In genomic region chr5:122317329-122318045, GRCm38 (mm10) we compare ENCODE assay signal across 11 mouse cellular contexts. TPM values are rescaled to one million over a fixed set of nuclear protein-coding genes. Genes with fewer than 3 reads are reported as not detected.
A peak's percentile ranks its signal among the peaks of the same experiment; 100 is the strongest.
DNase-seq lines count a peak whose midpoint lies in the region; ATAC-seq and TF ChIP-seq lines count a peak whose summit lies in the region.
"Had no signal": no experiment of that assay in that cellular context is flagged by ENCODE, and none has a peak within 500 bp of the region (broad histone marks: within the 10 kb centered on the region; RNA-seq: fewer than 3 reads in every experiment).

No protein-coding gene starts in this region.

- ATAC-seq in heart, embryonic 13.5 days (ENCODE audit: extremely low read depth, insufficient number of reproducible peaks, low FRiP score, low TSS enrichment): no peak
- ATAC-seq in heart, embryonic 11.5 days (replicated peaks; ENCODE audit: insufficient number of reproducible peaks, low FRiP score, low TSS enrichment): no peak
- no peak for ATAC-seq in liver, postnatal 0 days
- ATAC-seq: forebrain, embryonic 13.5 days had no signal

- no peak overlapping the region for H3K4me3 ChIP-seq in heart, embryonic 13.5 days
- no peak overlapping the region for H3K4me3 ChIP-seq in heart, embryonic 11.5 days (ENCODE audit: low read depth, low read length)
- H3K4me3 ChIP-seq in lung, adult 2 months (replicated peaks; ENCODE audit: extremely low read depth, low read depth, low read length): no peak overlapping the region
- no peak overlapping the region for H3K4me3 ChIP-seq in liver, postnatal 0 days (ENCODE audit: low read depth, low read length)
- H3K4me3 ChIP-seq: forebrain, embryonic 13.5 days; neural tube, embryonic 12.5 days had no signal

- TF ChIP-seq POLR2A in lung, adult 2 months (IDR thresholded peaks at IDR 0.05; ENCODE audit: borderline replicate concordance, extremely low read depth, low read depth, low read length): no peak

- 0 out of 2 replicates have a peak overlapping the region, but pooled peaks have one; percentile 1 for H3K27ac ChIP-seq in heart, embryonic 13.5 days (replicated peaks)
- no peak overlapping the region for H3K27ac ChIP-seq in heart, embryonic 11.5 days (ENCODE audit: low read depth, low read length)
- no peak overlapping the region for H3K27ac ChIP-seq in liver, postnatal 0 days (ENCODE audit: low read depth)
- H3K27ac ChIP-seq: forebrain, embryonic 13.5 days; neural tube, embryonic 12.5 days had no signal

- TF ChIP-seq EP300 in liver, postnatal 0 days (IDR thresholded peaks at IDR 0.05; ENCODE audit: low read depth): no peak

- H3K36me3 ChIP-seq in heart, embryonic 13.5 days: peaks cover 43% of the 10 kb centered on the region
- H3K36me3 ChIP-seq in heart, embryonic 11.5 days (ENCODE audit: control insufficient read depth, insufficient read depth, low read length): peaks cover 2% of the 10 kb centered on the region; the same call in 1 of the 2 replicates
- H3K36me3 ChIP-seq in liver, postnatal 0 days (replicated peaks; ENCODE audit: insufficient read depth, low read length): peaks cover 53% of the 10 kb centered on the region

- H3K27me3 ChIP-seq in heart, embryonic 13.5 days (replicated peaks): no peaks in the 10 kb centered on the region
- no peaks in the 10 kb centered on the region for H3K27me3 ChIP-seq in heart, embryonic 11.5 days (ENCODE audit: control insufficient read depth, insufficient read depth, low read length)
- H3K27me3 ChIP-seq in liver, postnatal 0 days (ENCODE audit: insufficient read depth, low read length): no peaks in the 10 kb centered on the region
- H3K27me3 ChIP-seq: forebrain, embryonic 13.5 days; neural tube, embryonic 12.5 days had no signal

- no peak for TF ChIP-seq CTCF in lung, adult 2 months (IDR thresholded peaks at IDR 0.05; ENCODE audit: insufficient read depth, low read length)
- TF ChIP-seq CTCF in liver, postnatal 0 days (IDR thresholded peaks at IDR 0.05; ENCODE audit: low read depth): no peak

- no peak overlapping the region for H3K4me2 ChIP-seq in heart, embryonic 13.5 days
- H3K4me2 ChIP-seq in heart, embryonic 11.5 days: no peak overlapping the region
- H3K4me2 ChIP-seq in liver, postnatal 0 days (ENCODE audit: low read depth, low read length): no peak overlapping the region
- H3K4me2 ChIP-seq: forebrain, embryonic 13.5 days; neural tube, embryonic 12.5 days had no signal

- peaks cover 71% of the 10 kb centered on the region for H3K4me1 ChIP-seq in heart, embryonic 13.5 days
- peaks cover 20% of the 10 kb centered on the region for H3K4me1 ChIP-seq in heart, embryonic 11.5 days (ENCODE audit: control insufficient read depth, insufficient read depth, low read length)
- peaks cover 25% of the 10 kb centered on the region for H3K4me1 ChIP-seq in lung, adult 2 months (ENCODE audit: control insufficient read depth, insufficient read depth, low read length)
- H3K4me1 ChIP-seq in liver, postnatal 0 days (ENCODE audit: insufficient read depth): peaks cover 19% of the 10 kb centered on the region
- H3K4me1 ChIP-seq: forebrain, embryonic 13.5 days; neural tube, embryonic 12.5 days had no signal

- peak; percentile 47 for DNase-seq in lung, postnatal 36 days
- no peak for DNase-seq in lung, adult 2 months
- DNase-seq in cerebellum, adult 8-10 months: peak; percentile 52
- DNase-seq in thymus, postnatal 0 days (ENCODE audit: low spot score): peak; percentile 65
- DNase-seq in liver, postnatal 0 days: no peak
- DNase-seq in frontal cortex, adult 2 months (ENCODE audit: extremely low spot score in 1 of 2, low spot score in 1 of 2): no peak

- 69% methylated on average over 11 of the region's 11 CpGs for WGBS in heart, embryonic 13.5 days
- 72% methylated on average over 11 of the region's 11 CpGs for WGBS in heart, embryonic 11.5 days (ENCODE audit: insufficient replicate concordance)
- WGBS in lung, adult 2 months: 62% methylated on average over 11 of the region's 11 CpGs
- WGBS in liver, postnatal 0 days (ENCODE audit: insufficient replicate concordance): 51% methylated on average over 11 of the region's 11 CpGs

- no peaks in the 10 kb centered on the region for H3K9me3 ChIP-seq in heart, embryonic 13.5 days
- H3K9me3 ChIP-seq in heart, embryonic 11.5 days (replicated peaks; ENCODE audit: control insufficient read depth, low read length): no peaks in the 10 kb centered on the region
- H3K9me3 ChIP-seq in liver, postnatal 0 days (ENCODE audit: low read length): no peaks in the 10 kb centered on the region
- H3K9me3 ChIP-seq: forebrain, embryonic 13.5 days; G1E; neural tube, embryonic 12.5 days had no signal

- H3K9ac ChIP-seq in heart, embryonic 13.5 days: peak overlapping the region; percentile 35; the same call in 1 of the 2 replicates
- H3K9ac ChIP-seq in heart, embryonic 11.5 days (ENCODE audit: low read depth, low read length): no peak overlapping the region
- H3K9ac ChIP-seq in liver, postnatal 0 days (replicated peaks): no peak overlapping the region
- H3K9ac ChIP-seq: forebrain, embryonic 13.5 days; neural tube, embryonic 12.5 days had no signal

RNA-seq across cellular contexts. Expression of gene Pptc7, which starts 33.3 kb away (rescaled TPM):
- 9.1 and 9.7 TPM in 2 replicates for polyA plus RNA-seq in heart, embryonic 13.5 days (2015; fragmentation: Nextera tagmentation; extraction: Ambion mirVana)
- polyA plus RNA-seq in heart, embryonic 11.5 days (2014; fragmentation: Nextera tagmentation; extraction: Ambion mirVana): 10.2 and 12.3 TPM in 2 replicates
- 30.4 and 35.3 TPM in 2 replicates for polyA plus RNA-seq in lung, adult 2 months (2012; rRNA removed)
- polyA plus RNA-seq in thymus, postnatal 0 days (2015; fragmentation: Nextera tagmentation; extraction: Ambion mirVana): 23.8 and 34.3 TPM in 2 replicates
- 4.4 and 5.6 TPM in 2 replicates for polyA plus RNA-seq in liver, postnatal 0 days (2015; fragmentation: Nextera tagmentation; extraction: Ambion mirVana)
- 30.5 and 31.4 TPM in 2 replicates for polyA plus RNA-seq in frontal cortex, adult 2 months (2012; rRNA removed)

RNA-seq across cellular contexts. Expression of gene Rad9b, which starts 36.5 kb away (rescaled TPM):
- 6.2 and 7.5 TPM in 2 replicates for polyA plus RNA-seq in heart, embryonic 13.5 days (2015; fragmentation: Nextera tagmentation; extraction: Ambion mirVana)
- polyA plus RNA-seq in heart, embryonic 11.5 days (2014; fragmentation: Nextera tagmentation; extraction: Ambion mirVana): 4.5 and 5.0 TPM in 2 replicates
- 2.6 and 2.9 TPM in 2 replicates for polyA plus RNA-seq in lung, adult 2 months (2012; rRNA removed)
- polyA plus RNA-seq in thymus, postnatal 0 days (2015; fragmentation: Nextera tagmentation; extraction: Ambion mirVana): 11.5 and 12.3 TPM in 2 replicates
- polyA plus RNA-seq in liver, postnatal 0 days (2015; fragmentation: Nextera tagmentation; extraction: Ambion mirVana): 2.7 and 3.0 TPM in 2 replicates
- polyA plus RNA-seq in frontal cortex, adult 2 months (2012; rRNA removed): 8.7 and 10.8 TPM in 2 replicates

RNA-seq across cellular contexts. Expression of gene Vps29, which starts 36.7 kb away (rescaled TPM):
- 214 and 236 TPM in 2 replicates for polyA plus RNA-seq in heart, embryonic 13.5 days (2015; fragmentation: Nextera tagmentation; extraction: Ambion mirVana)
- polyA plus RNA-seq in heart, embryonic 11.5 days (2014; fragmentation: Nextera tagmentation; extraction: Ambion mirVana): 241 and 245 TPM in 2 replicates
- 29.8 and 58.1 TPM in 2 replicates for polyA plus RNA-seq in lung, adult 2 months (2012; rRNA removed)
- 198 and 215 TPM in 2 replicates for polyA plus RNA-seq in thymus, postnatal 0 days (2015; fragmentation: Nextera tagmentation; extraction: Ambion mirVana)
- polyA plus RNA-seq in liver, postnatal 0 days (2015; fragmentation: Nextera tagmentation; extraction: Ambion mirVana): 93.1 and 104 TPM in 2 replicates
- 188 and 192 TPM in 2 replicates for polyA plus RNA-seq in frontal cortex, adult 2 months (2012; rRNA removed)

RNA-seq across cellular contexts. Expression of gene Tctn1, which starts 53.2 kb away (rescaled TPM):
- 2.5 and 2.8 TPM in 2 replicates for polyA plus RNA-seq in heart, embryonic 13.5 days (2015; fragmentation: Nextera tagmentation; extraction: Ambion mirVana)
- polyA plus RNA-seq in heart, embryonic 11.5 days (2014; fragmentation: Nextera tagmentation; extraction: Ambion mirVana): 1.7 and 2.2 TPM in 2 replicates
- polyA plus RNA-seq in lung, adult 2 months (2012; rRNA removed): 29.8 and 33.2 TPM in 2 replicates
- polyA plus RNA-seq in thymus, postnatal 0 days (2015; fragmentation: Nextera tagmentation; extraction: Ambion mirVana): 1.8 and 3.3 TPM in 2 replicates
- 1.1 and 1.2 TPM in 2 replicates for polyA plus RNA-seq in liver, postnatal 0 days (2015; fragmentation: Nextera tagmentation; extraction: Ambion mirVana)
- 39.5 and 46.5 TPM in 2 replicates for polyA plus RNA-seq in frontal cortex, adult 2 months (2012; rRNA removed)

RNA-seq across cellular contexts. Expression of gene Gpn3, which starts 54.2 kb away (rescaled TPM):
- 54.4 and 59.9 TPM in 2 replicates for polyA plus RNA-seq in heart, embryonic 13.5 days (2015; fragmentation: Nextera tagmentation; extraction: Ambion mirVana)
- polyA plus RNA-seq in heart, embryonic 11.5 days (2014; fragmentation: Nextera tagmentation; extraction: Ambion mirVana): 63.1 and 67.2 TPM in 2 replicates
- 42.4 and 57.6 TPM in 2 replicates for polyA plus RNA-seq in lung, adult 2 months (2012; rRNA removed)
- polyA plus RNA-seq in thymus, postnatal 0 days (2015; fragmentation: Nextera tagmentation; extraction: Ambion mirVana): 91.2 and 93.3 TPM in 2 replicates
- 25.2 and 26.7 TPM in 2 replicates for polyA plus RNA-seq in liver, postnatal 0 days (2015; fragmentation: Nextera tagmentation; extraction: Ambion mirVana)
- polyA plus RNA-seq in frontal cortex, adult 2 months (2012; rRNA removed): 30.4 and 33.0 TPM in 2 replicates

Comparison
In these comparisons a context has a peak if more than half of its experiments do, and no peak if none do; other contexts are left out.
1. DNase-seq: peak in lung, postnatal 36 days (single experiment), cerebellum, adult 8-10 months (single experiment) and thymus, postnatal 0 days (single experiment); none in lung, adult 2 months (single experiment), liver, postnatal 0 days (single experiment) and frontal cortex, adult 2 months (0 of 2).